Mouse (Mus musculus) left cerebral cortex, adult 9 months (tissue): ENCODE results near the gene Tnrc6b.

Source experiments
- DNase-seq, 2 experiments: peaks; one replicate each; pipeline ENCODE4 v3.0.0; 2022; ENCODE audit warnings: low spot score in 2 of 2

Gene Tnrc6b

DNA sequence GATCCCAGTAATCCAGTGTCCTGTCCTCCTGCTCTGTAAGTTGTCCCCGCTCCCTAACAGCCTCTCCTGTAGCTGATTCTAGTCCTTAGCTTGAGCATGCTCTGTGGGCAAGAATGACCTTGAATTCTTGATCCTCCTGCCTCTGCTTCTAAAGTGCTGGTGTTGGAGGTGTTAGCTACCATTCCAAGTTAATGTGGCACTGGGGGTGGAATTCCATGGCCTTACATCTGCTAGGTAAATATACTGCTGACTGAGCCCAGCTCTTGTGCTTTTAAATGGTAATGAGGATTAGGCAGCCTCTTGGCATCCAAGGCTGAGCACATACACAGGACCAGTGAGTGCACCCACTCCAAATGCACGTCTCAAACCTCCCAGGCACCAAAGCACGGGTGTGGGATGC, 243.7 kb downstream of the Tnrc6b start:
- no peak for DNase-seq

GRCm38 (mm10) chr15:80955836-80956438, 244.8 kb downstream of the Tnrc6b start:
- DNase-seq, result no peak

- no peak for DNase-seq
Observed at GRCm38 (mm10) chr15:80969371-80969770, 258.3 kb downstream of the Tnrc6b start.

- no peak for DNase-seq
Observed at GRCm38 (mm10) chr15:80974311-80974710, 263.2 kb downstream of the Tnrc6b start.

DNA sequence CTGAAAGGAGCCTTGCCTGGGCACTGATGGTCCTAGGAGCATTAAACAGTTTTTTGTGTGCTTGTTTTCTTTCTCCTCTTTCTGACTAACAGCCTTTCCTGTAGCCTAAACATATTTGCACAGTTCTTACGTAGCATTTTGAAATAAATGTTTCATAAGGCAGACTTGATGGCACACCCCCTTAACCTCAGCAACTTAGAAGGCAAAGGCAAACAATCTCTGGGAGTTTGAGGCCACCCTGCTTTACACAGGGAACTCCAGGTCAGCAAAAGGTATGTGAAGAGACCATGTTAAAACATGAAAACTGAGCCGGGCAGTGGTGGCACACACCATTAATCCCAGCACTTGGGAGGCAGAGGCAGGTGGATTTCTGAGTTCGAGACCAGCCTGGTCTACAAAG, 264.6 kb downstream of the Tnrc6b start:
- DNase-seq, result no peak

DNA sequence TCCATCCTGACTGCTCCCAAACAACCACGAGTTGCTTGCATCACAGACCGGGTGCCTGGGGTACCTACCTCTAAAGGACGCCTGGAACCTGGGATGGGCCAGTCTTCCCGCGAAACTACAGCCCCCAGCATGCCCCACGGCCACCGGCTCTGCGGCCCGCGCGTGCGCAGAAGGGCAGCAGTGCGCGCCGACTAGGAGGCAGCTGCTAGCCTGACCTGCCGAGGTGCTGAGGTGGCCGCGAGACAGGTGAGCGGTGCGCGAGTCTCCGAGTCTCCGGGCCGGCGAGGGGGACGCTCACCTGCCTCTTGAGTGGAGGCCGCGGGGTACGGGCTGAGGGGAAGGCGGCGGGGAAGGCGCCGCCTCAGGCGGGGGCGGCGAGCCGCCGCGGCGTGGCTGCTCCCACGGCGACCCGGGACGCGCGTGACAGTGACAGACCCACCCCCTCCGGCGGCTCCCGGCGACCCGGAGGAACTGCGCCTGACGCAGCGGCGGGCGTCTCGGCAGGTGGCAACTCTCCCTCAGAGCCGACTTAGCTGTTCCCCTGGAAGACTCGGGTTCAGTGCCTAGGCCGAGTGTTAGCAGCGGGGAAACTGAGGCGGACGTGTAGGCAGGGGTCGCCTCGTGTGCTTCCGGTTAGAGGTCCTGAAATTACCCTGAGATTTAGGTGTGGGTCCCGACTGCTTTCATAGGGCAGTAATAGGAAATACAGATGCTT, 266.7 kb downstream of the Tnrc6b start, which contains the start of gene Sgsm3:
Gene Sgsm3 (plus strand): TSS at position 146 of the 715 bp plus-strand sequence.
- peak; percentile 63 to 83 for DNase-seq

DNA sequence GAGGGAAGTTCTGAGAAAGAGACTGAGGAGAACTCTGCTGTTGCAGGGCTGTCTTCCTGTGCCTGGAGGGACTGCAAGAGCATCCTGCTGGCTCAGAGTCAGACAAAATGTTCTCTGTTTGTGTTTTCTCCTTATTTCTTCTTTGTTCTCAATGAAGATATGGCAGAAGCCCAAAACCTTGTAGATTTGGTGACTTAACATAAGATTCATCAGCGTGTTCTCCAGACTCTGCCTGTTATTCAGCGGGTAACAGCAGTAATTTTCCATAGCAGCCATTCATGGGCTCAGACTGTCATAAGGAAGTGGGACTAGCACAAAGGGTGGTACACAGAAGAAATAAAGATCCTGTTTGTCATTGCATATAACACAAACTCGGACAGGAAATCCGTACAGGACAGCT, 268.5 kb downstream of the Tnrc6b start:
- no peak for DNase-seq

- DNase-seq, result no peak
Observed at GRCm38 (mm10) chr15:80981176-80981575, 270.1 kb downstream of the Tnrc6b start.

DNA sequence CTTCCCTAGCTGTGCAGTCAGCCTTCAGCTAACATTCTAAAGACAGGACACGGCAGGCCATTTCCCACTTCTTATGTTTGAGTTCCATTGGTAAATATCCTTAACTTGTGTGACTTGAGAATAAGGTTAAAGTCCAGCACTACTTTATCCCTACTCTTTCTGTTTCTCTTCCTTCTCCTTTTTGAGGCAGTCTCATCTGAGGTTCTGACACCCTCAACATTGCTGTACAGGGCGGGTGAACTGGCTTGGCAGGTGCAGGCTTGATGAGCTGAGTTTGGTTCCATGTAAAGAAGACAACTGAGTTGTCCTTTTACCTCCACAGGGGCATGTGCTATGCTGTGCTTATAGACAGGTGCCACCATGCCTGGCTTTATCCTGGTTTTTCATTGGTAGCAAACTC, 272.2 kb downstream of the Tnrc6b start:
- DNase-seq, result no peak

DNA sequence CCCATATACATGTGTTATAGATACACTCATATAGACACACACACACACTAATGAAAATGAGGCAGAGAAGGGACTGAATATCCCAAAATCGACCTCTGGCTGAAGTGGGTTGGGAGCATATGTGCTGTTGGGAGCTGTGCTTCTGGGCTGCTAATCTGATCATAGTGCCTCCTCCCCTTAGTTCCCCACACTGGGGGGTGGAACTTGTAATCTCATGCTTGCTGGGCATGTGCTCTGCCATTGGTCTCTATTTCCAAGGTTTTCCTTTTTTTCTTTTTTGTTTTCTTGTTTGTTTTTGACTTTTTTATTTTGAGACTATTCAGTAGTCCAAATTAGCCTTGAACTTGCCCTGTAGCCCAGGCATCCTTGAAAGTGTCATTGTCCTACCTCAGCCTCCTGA, 277.2 kb downstream of the Tnrc6b start:
- DNase-seq, result no peak

DNA sequence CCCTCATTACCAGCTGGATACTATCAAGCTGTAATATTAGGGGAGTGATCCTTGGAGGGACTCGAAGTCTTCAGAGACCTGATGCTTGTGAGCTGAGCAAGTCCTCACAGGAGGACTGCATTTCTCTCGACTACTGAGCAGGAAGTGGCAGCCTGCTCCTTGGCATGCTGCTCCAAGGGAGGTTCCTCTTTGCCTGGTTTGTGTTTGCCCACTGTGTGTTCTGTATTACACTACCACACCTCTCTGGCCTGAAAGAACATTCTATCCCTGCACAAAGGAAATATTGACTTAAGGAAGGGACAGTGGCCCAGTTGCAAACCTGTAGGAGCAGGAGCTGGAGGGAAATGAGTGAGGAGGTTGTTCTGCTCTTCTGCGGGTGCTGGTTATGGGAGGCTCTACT, 278.6 kb downstream of the Tnrc6b start:
- no peak for DNase-seq
